Mouse (Mus musculus) CH12.LX (cell line): ENCODE measurements around the gene Rab2b. TPM values are rescaled to one million over a fixed set of nuclear protein-coding genes. Genes with fewer than 3 reads are reported as not detected.

Experiments
- DNase-seq: peaks from one replicate; pipeline ENCODE4 v3.0.0-alpha.2; 2013; ENCODE audit errors: extremely low read depth
- H3K27ac ChIP-seq: 2 replicates; pipeline ENCODE4 v1.5.1; 2012; ENCODE audit warnings: low read depth, mild to moderate bottlenecking, control low read depth, moderate library complexity; ENCODE audit not compliant: insufficient read depth
- H3K27me3 ChIP-seq: replicated peaks from 2 replicates; pipeline ENCODE3; 2012; ENCODE audit warnings: inconsistent platforms
- H3K36me3 ChIP-seq, 2 experiments: replicated peaks in 1 of 2; 2 replicates each; pipeline versions ENCODE3 to v1.6.1; 2012; ENCODE audit warnings: inconsistent platforms in 1 of 2, low read length in 1 of 2, mild to moderate bottlenecking in 1 of 2, mixed read lengths in 1 of 2, moderate library complexity in 1 of 2; ENCODE audit not compliant: control insufficient read depth in 1 of 2, insufficient read depth in 1 of 2
- H3K4me1 ChIP-seq, 2 experiments: 2 replicates each; pipeline ENCODE4 v1.6.1; 2012; ENCODE audit warnings: inconsistent platforms in 1 of 2, moderate library complexity in 1 of 2; ENCODE audit not compliant: insufficient read depth in 2 of 2, control insufficient read depth in 1 of 2
- H3K4me2 ChIP-seq: 2 replicates; pipeline ENCODE4 v1.6.1; 2012; ENCODE audit warnings: low read depth, mild to moderate bottlenecking, control low read depth; ENCODE audit not compliant: poor library complexity, insufficient read depth, severe bottlenecking
- H3K4me3 ChIP-seq, 3 experiments: fragments of 150-350 bp in 1 of 3; sonication (generic) in 1 of 3; replicated peaks in 1 of 3; 2 replicates each; pipeline versions ENCODE3 to v1.5.1; 2011 to 2012; ENCODE audit warnings: low read depth in 2 of 3, low read length in 2 of 3, mild to moderate bottlenecking in 2 of 3, moderate library complexity in 2 of 3, control low read depth in 1 of 3, improper control_type of control experiment in 1 of 3, inconsistent platforms in 1 of 3, mixed read lengths in 1 of 3; ENCODE audit not compliant: poor library complexity in 1 of 3
- H3K79me2 ChIP-seq: replicated peaks from 2 replicates; pipeline ENCODE4 v1.6.1; 2012; ENCODE audit warnings: mild to moderate bottlenecking, moderate library complexity; ENCODE audit not compliant: control insufficient read depth, poor library complexity, insufficient read depth, severe bottlenecking; ENCODE audit errors: extremely low read depth
- H3K9ac ChIP-seq: 2 replicates; pipeline ENCODE4 v1.6.1; 2012; ENCODE audit warnings: low read depth, mild to moderate bottlenecking, control low read depth, moderate library complexity; ENCODE audit not compliant: insufficient read depth
- H3K9me3 ChIP-seq: replicated peaks from 2 replicates; pipeline ENCODE3; 2012; ENCODE audit warnings: low read length, inconsistent platforms, mixed read lengths
- BHLHE40 ChIP-seq: IDR thresholded peaks from 2 replicates; pipeline ENCODE4 v1.6.1; 2011; ENCODE audit warnings: mild to moderate bottlenecking, low read depth, low read length, improper control_type of control experiment
- CHD1 ChIP-seq: IDR thresholded peaks from 2 replicates; pipeline ENCODE4 v1.6.1; 2012; ENCODE audit warnings: low read depth, low read length, improper control_type of control experiment, inconsistent platforms
- CHD2 ChIP-seq: IDR thresholded peaks from 2 replicates; pipeline ENCODE4 v1.6.1; 2011; ENCODE audit warnings: low read length, improper control_type of control experiment
- CTCF ChIP-seq, 2 experiments: IDR thresholded peaks in 1 of 2; conservative IDR thresholded peaks in 1 of 2; 2 replicates each; pipeline ENCODE4 v1.5.1; 2011 to 2012; ENCODE audit warnings: low read depth in 2 of 2, low read length in 2 of 2, improper control_type of control experiment in 1 of 2, inconsistent platforms in 1 of 2, mild to moderate bottlenecking in 1 of 2, moderate library complexity in 1 of 2
- E2F4 ChIP-seq: IDR thresholded peaks from 2 replicates; pipeline ENCODE4 v1.6.1; 2011; ENCODE audit warnings: low read depth, low read length, improper control_type of control experiment; ENCODE audit not compliant: insufficient replicate concordance
- EP300 ChIP-seq: IDR thresholded peaks from 2 replicates; pipeline ENCODE4 v1.6.1; 2011; ENCODE audit warnings: low read length, improper control_type of control experiment
- GABPA ChIP-seq: IDR thresholded peaks from 2 replicates; pipeline ENCODE4 v1.6.1; 2012; ENCODE audit warnings: low read depth, low read length, improper control_type of control experiment, inconsistent platforms; ENCODE audit not compliant: insufficient replicate concordance
- HCFC1 ChIP-seq: IDR thresholded peaks from 2 replicates; pipeline ENCODE4 v1.6.1; 2012; ENCODE audit warnings: low read depth, mild to moderate bottlenecking, inconsistent platforms, low read length, improper control_type of control experiment
- IRF4 ChIP-seq: IDR thresholded peaks from 2 replicates; pipeline ENCODE4 v1.6.1; 2014; ENCODE audit warnings: low read depth, mild to moderate bottlenecking, inconsistent platforms, low read length, improper control_type of control experiment
- JUND ChIP-seq: conservative IDR thresholded peaks from 2 replicates; pipeline ENCODE4 v1.6.1; 2011; ENCODE audit warnings: low read depth, low read length, improper control_type of control experiment
- MAFK ChIP-seq: IDR thresholded peaks from 2 replicates; pipeline ENCODE4 v1.6.1; 2011; ENCODE audit warnings: low read length, improper control_type of control experiment; ENCODE audit not compliant: insufficient replicate concordance
- MAZ ChIP-seq: IDR thresholded peaks from 2 replicates; pipeline ENCODE4 v1.6.1; 2012; ENCODE audit warnings: low read depth, mild to moderate bottlenecking, inconsistent platforms, low read length, improper control_type of control experiment, moderate library complexity
- MEF2A ChIP-seq: IDR thresholded peaks from 2 replicates; pipeline ENCODE4 v1.6.1; 2014; ENCODE audit warnings: low read depth, mild to moderate bottlenecking, inconsistent platforms, low read length, improper control_type of control experiment, borderline replicate concordance
- MXI1 ChIP-seq: IDR thresholded peaks from 2 replicates; pipeline ENCODE4 v1.6.1; 2011; ENCODE audit warnings: mild to moderate bottlenecking, low read depth, low read length, improper control_type of control experiment
- MYC ChIP-seq: IDR thresholded peaks from 2 replicates; pipeline ENCODE4 v1.6.1; 2011; ENCODE audit warnings: low read depth, mild to moderate bottlenecking, improper control_type of control experiment, low read length
- NELFE ChIP-seq: IDR thresholded peaks from 2 replicates; pipeline ENCODE4 v1.6.1; 2011; ENCODE audit warnings: low read depth, low read length, improper control_type of control experiment
- NRF1 ChIP-seq: IDR thresholded peaks from 2 replicates; pipeline ENCODE4 v1.6.1; 2014; ENCODE audit warnings: low read depth, mild to moderate bottlenecking, inconsistent platforms, low read length, improper control_type of control experiment, moderate library complexity
- PAX5 ChIP-seq: IDR thresholded peaks from 2 replicates; pipeline ENCODE4 v1.6.1; 2012; ENCODE audit warnings: low read length, inconsistent platforms, mixed read lengths
- POLR2A ChIP-seq: IDR thresholded peaks from 2 replicates; pipeline ENCODE4 v1.6.1; 2011; ENCODE audit warnings: low read depth, mild to moderate bottlenecking, improper control_type of control experiment, low read length
- RAD21 ChIP-seq: IDR thresholded peaks from 2 replicates; pipeline ENCODE4 v1.6.1; 2011; ENCODE audit warnings: low read depth, mild to moderate bottlenecking, low read length, improper control_type of control experiment, moderate library complexity
- RCOR1 ChIP-seq: conservative IDR thresholded peaks from 2 replicates; pipeline ENCODE4 v1.6.1; 2012; ENCODE audit warnings: low read depth, mild to moderate bottlenecking, inconsistent platforms, low read length, improper control_type of control experiment
- SIN3A ChIP-seq: IDR thresholded peaks from 2 replicates; pipeline ENCODE4 v1.6.1; 2012; ENCODE audit warnings: low read length, improper control_type of control experiment, inconsistent platforms
- SMC3 ChIP-seq: IDR thresholded peaks from 2 replicates; pipeline ENCODE4 v1.6.1; 2011; ENCODE audit warnings: low read depth, low read length, improper control_type of control experiment
- TBP ChIP-seq: conservative IDR thresholded peaks from 2 replicates; pipeline ENCODE4 v1.6.1; 2011; ENCODE audit warnings: low read depth, low read length, improper control_type of control experiment
- UBTF ChIP-seq: IDR thresholded peaks from 2 replicates; pipeline ENCODE4 v1.6.1; 2012; ENCODE audit warnings: low read depth, mild to moderate bottlenecking, inconsistent platforms, low read length, improper control_type of control experiment, moderate library complexity
- USF1 ChIP-seq: IDR thresholded peaks from 2 replicates; pipeline ENCODE4 v1.6.1; 2014; ENCODE audit warnings: low read depth, mild to moderate bottlenecking, inconsistent platforms, low read length, improper control_type of control experiment
- USF2 ChIP-seq: conservative IDR thresholded peaks from 2 replicates; pipeline ENCODE4 v1.6.1; 2011; ENCODE audit warnings: low read depth, low read length, improper control_type of control experiment
- ZC3H11A ChIP-seq: IDR thresholded peaks from 2 replicates; pipeline ENCODE4 v1.6.1; 2012; ENCODE audit warnings: low read depth, mild to moderate bottlenecking, inconsistent platforms, low read length, improper control_type of control experiment
- ZKSCAN1 ChIP-seq: IDR thresholded peaks from 2 replicates; pipeline ENCODE4 v1.6.1; 2012; ENCODE audit warnings: low read depth, inconsistent platforms, low read length, improper control_type of control experiment, borderline replicate concordance
- ZMIZ1 ChIP-seq: IDR thresholded peaks from 2 replicates; pipeline ENCODE4 v1.6.1; 2012; ENCODE audit warnings: low read depth, mild to moderate bottlenecking, inconsistent platforms, low read length, improper control_type of control experiment
- ZNF384 ChIP-seq: IDR thresholded peaks from 2 replicates; pipeline ENCODE4 v1.6.1; 2012; ENCODE audit warnings: low read depth, low read length, improper control_type of control experiment, inconsistent platforms
- dilution Hi-C: fragments of 300-500 bp; cut with MboI; formaldehyde crosslinking; loops from 2 replicates; pipeline ENCODE4 v1.14.3; 2020; ENCODE audit warnings: low sequenced_read_pairs; ENCODE audit not compliant: extremely low pct_unique_long_range_greater_than_20kb, extremely low pct_ligation_motif_present
- in situ Hi-C: fragments of 300-500 bp; cut with MboI; formaldehyde crosslinking; loops from 3 replicates; pipeline ENCODE4 v1.14.3; 2019; ENCODE audit warnings: low sequenced_read_pairs, low pct_ligation_motif_present, low pct_unique_long_range_greater_than_20kb, mixed read lengths
- polyA plus RNA-seq: library from polyadenylated mRNA; unstranded; fragments of >175 nt; gene quantifications from 2 replicates; pipeline ENCODE4 v1.2.1, GENCODE M21; 2012; ENCODE audit warnings: low read depth; ENCODE audit not compliant: insufficient read length
- total RNA-seq, 2 experiments: library from RNA; depleted of rRNA; stranded (reverse); fragments of 300-350 nt in 1 of 2; fragments of >200 nt in 1 of 2; gene quantifications; 2 replicates each; pipeline ENCODE4 v1.2.3; 2012 to 2014

The Rab2b gene
- total and polyA plus RNA-seq, 3 experiments = 4.6 to 10.2 (median 6.9) TPM

- Histone ChIP-seq H3K9ac (peak overlapping the region; percentile 55), H3K4me2 (peak overlapping the region; percentile 66), H3K36me3 (peaks cover 16 to 46% of the 10 kb centered on the region in 2 experiments), H3K4me1 (peaks cover 2 to 15% of the 10 kb centered on the region in 2 experiments; a peak in 2 of 4 replicates), H3K79me2 (no peaks in the 10 kb centered on the region; the same call in 1 of the 2 replicates), H3K27me3 (no peaks in the 10 kb centered on the region), H3K4me3 (no peak overlapping the region), H3K9me3 (no peaks in the 10 kb centered on the region), H3K27ac (no peak overlapping the region)
- TF ChIP-seq ZNF384 (peak; percentile 79), MYC (0 out of 2 replicates have a peak, but pooled peaks have one; percentile 22), TBP (0 out of 2 replicates have a peak, but pooled peaks have one; percentile 27), POLR2A (no peak; the same call in none of the 2 replicates)
- in situ Hi-C loops (no loop called here), dilution Hi-C loops (no loop called here)
- DNase-seq = peak; percentile 68
Observed at GRCm38 (mm10) chr14:52272781-52273180, 6.6 kb downstream of the Rab2b start.

DNA sequence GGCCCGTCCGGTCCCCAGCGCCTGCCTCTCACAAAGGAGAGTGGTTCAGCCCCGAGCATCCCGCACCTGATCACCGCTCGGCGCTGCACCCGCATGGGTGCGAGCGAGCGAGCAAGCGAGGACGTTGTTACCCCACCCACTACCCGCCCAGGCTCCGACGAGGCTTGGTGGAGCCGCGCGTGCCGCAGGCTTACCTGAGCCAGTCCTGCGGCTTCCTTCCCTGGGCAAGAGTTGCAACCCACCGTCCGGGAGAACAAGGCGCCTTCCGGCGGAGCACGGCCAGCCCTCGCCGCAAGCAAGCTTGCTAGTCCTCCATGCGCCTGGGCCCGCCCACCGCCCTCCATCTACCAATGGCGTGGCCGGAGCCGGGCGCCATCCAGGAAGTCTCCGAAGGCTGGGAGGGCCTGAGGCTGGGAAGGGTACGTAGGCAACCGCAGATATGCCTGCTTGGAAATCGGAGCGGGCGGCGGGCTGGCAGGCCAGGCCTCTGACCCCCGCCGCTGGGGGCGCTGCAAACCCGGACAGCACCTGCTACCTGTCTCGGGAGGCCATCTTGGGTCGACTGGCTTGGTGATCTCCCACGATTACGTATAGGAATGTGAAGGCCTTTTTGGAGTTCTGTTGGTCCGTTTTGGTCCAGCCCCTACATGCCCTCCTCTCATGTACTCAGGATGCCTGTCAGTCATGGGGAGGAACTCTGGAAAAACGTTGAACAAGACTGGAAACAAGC, 21.7 kb downstream of the Rab2b start, which contains the start of gene Chd8:
Gene Chd8, minus strand, starts transcription at position 297 of the 730 bp plus-strand sequence.
- Histone ChIP-seq H3K4me3 (peak within 1 kb of the TSS; percentile 71 to 88 (median 77)), H3K27me3 (no peaks in the 10 kb centered on the region), H3K27ac (peak within 1 kb of the TSS; percentile 46), H3K36me3 (peaks cover 2 to 12% of the 10 kb centered on the region in 2 experiments), H3K4me1 (peaks cover 0 to 25% of the 10 kb centered on the region in 2 experiments; a peak in 2 of 4 replicates), H3K9ac (peak within 1 kb of the TSS; percentile 45), H3K79me2 (peaks cover 33% of the 10 kb centered on the region), H3K9me3 (no peaks in the 10 kb centered on the region), H3K4me2 (peak within 1 kb of the TSS; percentile 59)
- peak; percentile 97 for DNase-seq
- in situ Hi-C loops = no loop called here
- dilution Hi-C loops = no loop called here
- peak; percentile 84 for TF ChIP-seq CHD2
- TF ChIP-seq E2F4 = no peak
- no peak for TF ChIP-seq ZKSCAN1
- 0 out of 2 replicates have a peak, but pooled peaks have one; percentile 3 for TF ChIP-seq SMC3
- no peak; the same call in 1 of the 2 replicates for TF ChIP-seq CHD1
- TF ChIP-seq JUND = no peak
- peak; percentile 79 for TF ChIP-seq MEF2A
- peak; percentile 23; the same call in 1 of the 2 replicates for TF ChIP-seq IRF4
- no peak for TF ChIP-seq USF1
- no peak for TF ChIP-seq PAX5
- TF ChIP-seq ZMIZ1 = peak; percentile 83; the same call in 1 of the 2 replicates
- peak; percentile 73; the same call in 1 of the 2 replicates for TF ChIP-seq MYC
- TF ChIP-seq EP300 = no peak
- TF ChIP-seq GABPA = no peak; the same call in 1 of the 2 replicates
- TF ChIP-seq SIN3A = peak; percentile 18; the same call in 1 of the 2 replicates
- TF ChIP-seq USF2 = no peak; the same call in 1 of the 2 replicates
- TF ChIP-seq POLR2A = peak; percentile 89
- TF ChIP-seq RCOR1 = 0 out of 2 replicates have a peak, but pooled peaks have one; percentile 36
- TF ChIP-seq NRF1 = peak; percentile 59
- peak; percentile 23 for TF ChIP-seq RAD21
- no peak for TF ChIP-seq ZC3H11A
- no peak; the same call in 1 of the 2 replicates for TF ChIP-seq MAZ
- TF ChIP-seq HCFC1 = peak; percentile 86
- TF ChIP-seq UBTF = no peak
- TF ChIP-seq MAFK = no peak
- peak; percentile 83 for TF ChIP-seq NELFE
- peak in 1 of 2 experiments; percentile 88; a peak in 2 of 4 replicates for TF ChIP-seq CTCF (conservative IDR thresholded peaks at IDR 0.05 in 1 of 2, IDR thresholded peaks at IDR 0.05 in 1 of 2; ENCODE audit: low read depth in 2 of 2, low read length in 2 of 2)
- TF ChIP-seq MXI1 = peak; percentile 47
- TF ChIP-seq BHLHE40 = peak; percentile 60
